Mouse (Mus musculus) lung, postnatal 36 days (tissue): ENCODE data around the gene Vmn1r3.
"Not testable (repeated sequence)": the region's sequence is repeated elsewhere in the genome, so short reads cannot be mapped to it uniquely, and the experiment has no call there.

Experiments used
- DNase-seq: peaks from one replicate; pipeline ENCODE4 v3.0.0; 2022; ENCODE audit warnings: mixed read lengths

The Vmn1r3 gene

GRCm38 (mm10) chr4:3185258-3185657 lies at the start of gene Vmn1r3:
Gene Vmn1r3, minus strand, starts transcription at chr4:3185358.
- DNase-seq: not testable (repeated sequence)

DNA sequence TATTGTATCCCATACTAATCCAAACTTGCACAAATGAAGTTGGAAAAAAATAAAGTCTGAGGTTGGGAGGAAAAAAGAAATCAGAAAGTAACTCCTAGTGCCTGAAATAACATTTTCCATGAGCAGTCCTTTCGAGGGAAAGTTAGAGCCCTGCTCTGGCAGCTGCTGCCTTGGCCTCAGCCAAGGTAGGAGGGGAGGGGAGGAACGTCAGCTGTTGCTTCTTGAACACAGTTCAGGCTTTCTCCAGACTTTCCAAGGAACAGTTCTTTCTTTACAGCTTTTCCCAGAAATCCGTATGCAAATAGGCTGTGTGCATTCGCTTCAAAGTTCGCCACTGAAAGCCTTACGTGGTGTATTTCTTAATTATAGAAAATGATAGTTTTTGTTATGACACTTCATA lies 46.9 kb upstream of the Vmn1r3 start:
- DNase-seq: peak; percentile 70

GRCm38 (mm10) chr4:3230908-3231684 lies 45.9 kb upstream of the Vmn1r3 start:
- DNase-seq: peak; percentile 51

- no peak for DNase-seq
These were observed 44.4 kb upstream of the Vmn1r3 start for GRCm38 (mm10) chr4:3229532-3229931.

GRCm38 (mm10) chr4:3228476-3228875 lies 43.3 kb upstream of the Vmn1r3 start:
- no peak for DNase-seq

GRCm38 (mm10) chr4:3227751-3228150 lies 42.6 kb upstream of the Vmn1r3 start:
- DNase-seq: no peak

- DNase-seq: no peak
These were observed 41.3 kb upstream of the Vmn1r3 start for GRCm38 (mm10) chr4:3226488-3226887.

DNA sequence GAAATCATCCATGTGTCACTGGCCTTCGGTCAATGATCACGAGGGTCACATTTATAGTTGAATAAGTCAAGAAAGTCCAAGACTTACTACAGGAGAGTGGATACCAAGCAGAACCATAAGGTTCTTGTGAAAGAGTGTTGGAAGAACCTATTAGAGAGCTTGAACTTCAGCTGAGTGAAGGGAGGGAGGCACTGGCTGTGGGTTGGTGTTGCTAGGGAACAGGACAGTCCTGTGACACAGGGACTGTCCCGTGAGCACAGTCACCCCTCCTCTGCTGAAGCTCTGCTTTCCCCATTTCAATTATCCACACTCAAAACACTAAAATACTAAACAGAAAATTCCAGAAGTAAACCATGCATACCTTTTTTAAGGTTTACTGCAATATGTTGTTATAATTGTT lies 40.3 kb upstream of the Vmn1r3 start:
- not testable (repeated sequence) for DNase-seq

- not testable (repeated sequence) for DNase-seq
These were observed 39.7 kb upstream of the Vmn1r3 start for GRCm38 (mm10) chr4:3224848-3225247.

DNA sequence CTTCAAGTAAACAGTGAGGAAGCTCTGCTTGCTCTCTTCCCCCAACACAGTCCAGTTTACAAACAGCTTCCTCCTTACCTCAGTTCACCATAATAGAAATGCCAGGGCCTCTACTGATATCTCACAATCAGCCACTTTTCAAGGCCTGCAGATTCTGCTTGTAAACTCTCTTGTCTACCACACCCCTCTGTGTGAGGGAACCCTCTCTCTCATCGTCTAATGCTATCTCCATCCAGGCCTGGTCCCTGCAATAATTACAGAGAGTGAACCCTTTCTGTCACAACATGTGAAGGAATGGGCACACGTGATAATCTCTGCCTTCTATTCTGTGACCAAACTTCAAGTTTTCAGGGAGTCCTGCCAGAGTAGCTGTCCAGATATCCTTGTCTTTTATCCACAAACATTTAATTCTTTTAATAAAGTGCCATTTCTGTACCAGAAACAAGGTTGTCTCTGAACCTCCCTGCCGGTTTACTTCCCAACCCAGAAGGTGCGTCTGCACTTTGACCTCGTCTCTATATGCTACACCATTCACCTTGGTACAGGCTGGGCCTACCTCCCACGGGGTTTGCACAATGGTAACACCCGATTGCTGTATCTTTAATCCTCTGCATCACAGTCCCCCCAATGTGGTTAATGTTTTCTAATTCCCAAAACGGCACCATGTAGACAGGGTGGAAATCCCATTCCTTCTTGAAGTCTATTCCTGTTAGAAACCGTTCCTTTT lies 38.5 kb upstream of the Vmn1r3 start:
- not testable (repeated sequence) for DNase-seq

DNA sequence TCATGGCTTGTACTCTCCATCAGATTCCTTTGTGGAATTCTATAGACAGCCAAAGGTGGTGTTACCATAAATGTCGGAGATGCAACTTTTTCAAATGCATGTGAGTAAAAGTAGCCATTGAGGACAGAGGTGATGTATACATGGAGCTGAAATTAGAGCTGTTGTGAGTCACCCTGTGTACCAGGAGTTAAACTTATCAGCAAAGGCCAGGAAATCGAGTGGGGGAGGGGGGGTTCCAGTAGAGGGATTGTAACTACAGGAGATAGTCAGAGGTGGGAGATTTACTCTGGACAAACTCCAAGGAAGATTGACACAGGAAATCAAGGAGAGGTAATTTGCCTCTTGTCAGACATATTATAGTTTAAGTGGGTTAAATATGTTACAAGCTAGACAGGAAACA lies 31.2 kb upstream of the Vmn1r3 start:
- not testable (repeated sequence) for DNase-seq

GRCm38 (mm10) chr4:3213349-3213748 lies 28.2 kb upstream of the Vmn1r3 start:
- DNase-seq: not testable (repeated sequence)

- DNase-seq: not testable (repeated sequence)
These were observed 24.6 kb upstream of the Vmn1r3 start for GRCm38 (mm10) chr4:3209643-3210217.

- DNase-seq: not testable (repeated sequence)
These were observed 8.2 kb downstream of the Vmn1r3 start for GRCm38 (mm10) chr4:3176746-3177490.

DNA sequence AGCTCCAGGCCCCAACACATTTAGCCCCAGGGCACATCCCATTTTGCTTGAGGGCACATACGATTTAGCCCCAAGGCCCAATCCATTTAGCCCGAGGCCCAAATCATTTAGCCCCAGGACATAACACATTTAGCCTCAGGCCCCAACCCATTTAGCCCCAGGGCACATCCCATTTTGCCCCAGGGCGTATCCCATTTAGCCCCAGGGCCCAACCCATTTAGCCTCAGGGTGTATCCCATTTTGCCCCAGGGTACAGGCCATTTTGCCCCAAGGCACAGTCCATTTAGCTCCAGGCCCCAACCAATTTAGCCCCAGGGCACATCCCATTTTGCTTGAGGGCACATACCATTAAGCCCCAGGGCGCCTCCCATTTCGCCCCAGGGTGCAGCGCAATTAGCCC lies 9.0 kb downstream of the Vmn1r3 start:
- DNase-seq: not testable (repeated sequence)

- not testable (repeated sequence) for DNase-seq
These were observed 9.4 kb downstream of the Vmn1r3 start for GRCm38 (mm10) chr4:3175756-3176155.

GRCm38 (mm10) chr4:3174586-3174985 lies 10.6 kb downstream of the Vmn1r3 start:
- DNase-seq: not testable (repeated sequence)

GRCm38 (mm10) chr4:3167020-3167419 lies 18.1 kb downstream of the Vmn1r3 start, which contains the start of gene Vmn1r2:
Gene Vmn1r2, plus strand, starts transcription at chr4:3167320.
- DNase-seq: not testable (repeated sequence)

DNA sequence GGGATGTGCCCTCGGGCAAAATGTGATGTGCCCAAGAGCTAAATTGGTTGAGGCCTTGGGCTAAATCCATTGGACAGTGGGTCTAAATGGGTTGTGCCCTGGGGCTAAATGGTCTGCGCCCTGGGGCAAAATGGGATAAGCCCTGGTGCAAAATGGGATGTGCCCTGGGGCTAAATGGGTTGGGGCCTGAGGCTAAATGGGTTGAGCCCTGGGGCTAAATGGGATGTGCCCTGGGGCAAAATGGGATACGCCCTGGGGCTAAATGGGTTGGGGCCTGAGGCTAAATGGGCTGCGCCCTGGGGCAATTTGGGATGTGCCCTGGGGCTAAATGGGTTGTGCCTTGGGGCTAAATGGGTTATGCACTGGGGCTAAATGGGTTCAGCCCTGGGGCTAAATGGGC lies 20.1 kb downstream of the Vmn1r3 start:
- no peak for DNase-seq

DNA sequence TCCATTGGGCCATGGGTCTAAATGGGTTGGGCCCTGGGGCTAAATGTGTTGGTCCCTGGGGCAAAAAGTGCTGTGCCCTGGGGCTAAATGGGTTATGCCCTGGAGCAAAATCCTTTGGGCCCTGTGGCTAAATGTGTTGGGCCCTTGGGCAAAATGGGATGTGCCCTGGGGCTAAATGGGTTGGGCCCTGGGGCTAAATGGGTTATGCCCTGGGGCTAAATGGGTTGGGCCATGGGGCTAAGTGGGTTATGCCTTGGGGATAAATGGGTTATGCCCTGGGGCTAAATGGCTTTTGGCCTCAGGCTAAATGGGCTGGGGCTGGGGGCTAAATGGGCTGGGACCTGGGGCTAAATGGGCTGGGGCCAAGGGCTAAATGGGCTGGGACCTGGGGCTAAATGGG lies 20.7 kb downstream of the Vmn1r3 start:
- DNase-seq: not testable (repeated sequence)

DNA sequence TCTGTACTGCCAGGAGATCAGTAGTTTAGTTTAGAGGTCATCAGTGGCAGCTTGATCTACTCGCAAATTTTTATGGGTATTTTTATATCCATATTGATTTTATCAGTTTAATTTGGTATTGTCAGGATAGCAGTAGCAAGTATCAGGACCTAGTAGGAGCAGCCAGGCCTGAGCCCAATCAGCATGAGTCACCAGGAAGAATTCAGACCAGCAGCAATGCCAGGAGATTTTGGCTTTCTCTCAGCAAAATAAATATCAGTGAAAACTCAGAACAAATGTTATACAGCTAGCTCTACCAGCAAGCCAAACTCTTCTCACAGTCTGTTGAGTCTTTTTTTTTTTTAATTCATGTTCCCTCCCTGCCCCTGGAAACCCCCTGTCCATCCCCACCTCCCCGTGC lies 31.8 kb downstream of the Vmn1r3 start:
- DNase-seq: peak; percentile 15

- DNase-seq: not testable (repeated sequence)
These were observed 37.2 kb downstream of the Vmn1r3 start for GRCm38 (mm10) chr4:3147926-3148325.
